Mouse (Mus musculus): Measurements from ENCODE around the gene Hamp2.

- TF ChIP-seq GATA1 (IDR thresholded peaks at IDR 0.05; ENCODE audit: low read length), result no peak
- TF ChIP-seq TAL1 (IDR thresholded peaks at IDR 0.05; ENCODE audit: low read length), result no peak
Measured at GRCm38 (mm10) chr7:30973251-30973500, 48.7 kb upstream of the Hamp2 start, which contains the start of gene Lsr.

All from erythroblast, embryonic 14.5 days (primary cell).